Comparison of ENCODE assay signal across 7 mouse cellular contexts in the genomic region with DNA sequence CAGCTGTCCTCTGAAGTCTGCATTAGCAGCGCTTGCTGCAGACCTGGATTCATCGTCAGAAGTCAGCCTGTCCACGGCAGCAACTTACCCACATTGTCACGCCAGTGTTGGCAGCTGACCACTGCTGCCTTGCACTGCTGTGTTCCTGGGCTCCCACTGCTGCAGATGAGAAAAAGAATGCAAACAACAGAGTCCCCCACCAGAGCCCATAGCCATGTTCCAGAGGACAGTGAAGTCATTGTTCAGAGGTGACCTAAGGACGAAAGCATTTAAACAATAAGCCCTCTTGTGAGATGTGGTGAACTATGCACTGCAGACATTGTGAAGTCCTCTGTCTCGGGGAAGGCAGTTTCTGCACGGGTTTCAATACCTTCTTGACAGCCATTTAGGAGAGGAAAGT.
DNase-seq lines count a peak whose midpoint lies in the region.

No protein-coding gene starts in this region.

- DNase-seq in brain, adult 2 months (ENCODE audit: low read depth, low spot score): peak; percentile 92
- peak; percentile 42 for DNase-seq in cerebellum, adult 9-10 months
- DNase-seq in forelimb bud, embryonic 11.5 days (ENCODE audit: low read depth, low spot score): peak; percentile 47
- peak; percentile 33 to 49 for DNase-seq in left cerebral cortex, postnatal 36 days (ENCODE audit: low spot score in 2 of 2)
- DNase-seq in right cerebral cortex, postnatal 25 days: peak; percentile 35
- no peak for DNase-seq in spleen, adult 18-20 months
- DNase-seq in urinary bladder, postnatal 25 days (ENCODE audit: low spot score): no peak

- intact Hi-C loops in left cerebral cortex, postnatal 36 days (cut with DNase I): loop anchor here (5.0 kb wide), 2 partner anchors 101 to 129 kb away; no protein-coding TSS in a partner anchor

Comparison
In these comparisons a context has a peak if more than half of its experiments do, and no peak if none do; other contexts are left out.
1. DNase-seq: peak in brain, adult 2 months (single experiment), cerebellum, adult 9-10 months (single experiment), forelimb bud, embryonic 11.5 days (single experiment), left cerebral cortex, postnatal 36 days (2 of 2) and right cerebral cortex, postnatal 25 days (single experiment); none in spleen, adult 18-20 months (0 of 2) and urinary bladder, postnatal 25 days (single experiment).